Mouse (Mus musculus) colon, adult 2 months (tissue): ENCODE data around the gene Pafah1b2. TPM values are rescaled to one million over a fixed set of nuclear protein-coding genes. Genes with fewer than 3 reads are reported as not detected.

ENCODE experiments used
- polyA plus RNA-seq: library from polyadenylated mRNA; depleted of rRNA; stranded (reverse); fragments of >200 nt; gene quantifications from 2 replicates; pipeline ENCODE4 v1.2.3, GENCODE M21; 2012; rRNA removed

Gene Pafah1b2
- 21.3 and 27.0 TPM in 2 replicates for polyA plus RNA-seq

GRCm38 (mm10) chr9:46012091-46013008, at the start of gene Pafah1b2, which contains the start of gene Sik3:
Gene Pafah1b2, minus strand, starts transcription at chr9:46012690.
Gene Sik3, plus strand, starts transcription at chr9:46012820.

GRCm38 (mm10) chr9:45955107-45955963, 57.2 kb downstream of the Pafah1b2 start, which contains the start of gene Sidt2:
Gene Sidt2, minus strand, starts transcription at chr9:45955258.

GRCm38 (mm10) chr9:45935628-45936210, 76.8 kb downstream of the Pafah1b2 start, which contains the start of gene Tagln:
Gene Tagln, minus strand, starts transcription at chr9:45936058.

Other genes with a start within 250 kb of the Pafah1b2 start
- 20.0 and 26.2 TPM in 2 replicates for gene Cep164, start 184.0 kb downstream of the Pafah1b2 start, polyA plus RNA-seq
- 14.9 and 19.0 TPM in 2 replicates for gene Bace1, start 174.1 kb downstream of the Pafah1b2 start, polyA plus RNA-seq
- gene Pcsk7, start 106.2 kb downstream of the Pafah1b2 start, polyA plus RNA-seq: 106 and 107 TPM in 2 replicates
- 8.6 and 14.6 TPM in 2 replicates for gene Rnf214, start 105.8 kb downstream of the Pafah1b2 start, polyA plus RNA-seq
- gene Tagln, start 76.6 kb downstream of the Pafah1b2 start, polyA plus RNA-seq: 1,770 and 1,822 TPM in 2 replicates
- gene Sidt2, start 57.4 kb downstream of the Pafah1b2 start, polyA plus RNA-seq: 217 and 287 TPM in 2 replicates
- gene Sik3, start 130 bp upstream of the Pafah1b2 start, polyA plus RNA-seq: 12.6 and 19.2 TPM in 2 replicates
- gene Apoa1, start 215.9 kb upstream of the Pafah1b2 start, polyA plus RNA-seq: 0.95 and 1.8 TPM in 2 replicates
- 1.0 and 1.9 TPM in 2 replicates for gene Apoc3, start 222.9 kb upstream of the Pafah1b2 start, polyA plus RNA-seq
- 0.12 and 0.32 TPM in 2 replicates for gene Apoa4, start 228.0 kb upstream of the Pafah1b2 start, polyA plus RNA-seq